Mouse (Mus musculus) heart, adult 11 months (tissue): ENCODE results near the gene Pex6.
"Not testable (repeated sequence)": the region's sequence is repeated elsewhere in the genome, so short reads cannot be mapped to it uniquely, and the experiment has no call there.

Source experiments
- DNase-seq: peaks from one replicate; pipeline ENCODE4 v3.0.0; 2022

Pex6 gene

GRCm38 (mm10) chr17:46741305-46741704, 30.0 kb downstream of the Pex6 start:
- no peak for DNase-seq

- DNase-seq, result no peak
Observed at GRCm38 (mm10) chr17:46742986-46743385, 31.7 kb downstream of the Pex6 start.

GRCm38 (mm10) chr17:46745506-46745905, 34.2 kb downstream of the Pex6 start:
- DNase-seq, result no peak

DNA sequence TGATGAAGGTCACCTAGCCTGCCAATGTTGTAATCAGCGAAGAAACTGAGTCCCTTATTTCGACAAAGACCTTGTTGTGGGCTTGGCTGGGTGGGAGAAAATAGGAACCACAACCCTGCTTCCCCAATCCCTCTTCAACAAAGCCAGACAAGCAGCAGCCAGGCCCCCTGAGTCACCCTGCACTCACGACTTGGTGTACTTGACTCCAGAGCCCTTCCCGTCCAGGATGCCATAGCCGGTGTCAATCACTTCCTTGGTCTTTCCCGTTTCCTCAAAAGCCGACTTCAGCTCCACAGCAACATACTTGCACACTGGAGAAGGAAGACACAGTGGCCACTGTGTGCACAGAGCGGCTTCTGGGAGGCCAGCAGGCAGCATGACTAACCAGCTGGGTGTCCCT, 36.0 kb downstream of the Pex6 start:
- DNase-seq, result peak; percentile 92

DNA sequence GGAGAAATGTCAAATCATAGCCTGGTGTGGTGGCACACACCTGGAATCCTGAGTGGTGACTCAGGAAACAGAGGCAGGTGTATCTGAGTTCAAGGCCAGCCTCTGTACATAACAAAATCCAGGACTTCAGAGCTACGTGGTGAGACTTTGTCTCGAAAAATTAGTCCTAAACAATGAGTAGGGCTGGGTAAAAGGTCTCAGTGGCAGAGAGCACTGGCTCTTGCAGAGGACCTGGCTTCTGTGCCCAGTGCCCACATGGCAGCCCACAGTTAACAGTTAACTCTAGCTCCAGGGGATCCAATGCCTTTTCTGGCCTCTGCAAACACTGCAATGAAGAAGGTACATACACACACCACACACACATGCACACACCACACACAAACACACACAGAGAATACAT, 36.5 kb downstream of the Pex6 start:
- no peak for DNase-seq

DNA sequence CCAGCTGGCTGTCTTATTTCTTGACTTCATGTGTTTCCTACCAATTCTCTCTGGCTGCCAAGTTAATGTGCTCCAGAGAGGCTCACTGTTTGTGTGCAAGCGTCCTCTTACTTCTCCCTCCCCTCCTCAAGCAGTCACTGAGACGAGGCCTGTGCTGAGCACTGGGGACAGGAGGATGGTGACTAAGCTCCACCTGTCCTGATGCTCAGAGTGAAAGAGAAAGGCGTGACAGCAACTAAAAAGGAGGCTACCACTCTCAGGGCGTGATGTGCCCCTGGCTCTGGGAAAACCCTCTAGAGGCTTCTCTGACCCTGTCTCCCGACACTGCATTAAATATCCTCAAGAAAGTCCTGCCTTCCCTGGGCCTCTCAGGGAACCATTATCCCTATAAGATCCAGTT, 38.0 kb downstream of the Pex6 start:
- DNase-seq, result no peak

DNA sequence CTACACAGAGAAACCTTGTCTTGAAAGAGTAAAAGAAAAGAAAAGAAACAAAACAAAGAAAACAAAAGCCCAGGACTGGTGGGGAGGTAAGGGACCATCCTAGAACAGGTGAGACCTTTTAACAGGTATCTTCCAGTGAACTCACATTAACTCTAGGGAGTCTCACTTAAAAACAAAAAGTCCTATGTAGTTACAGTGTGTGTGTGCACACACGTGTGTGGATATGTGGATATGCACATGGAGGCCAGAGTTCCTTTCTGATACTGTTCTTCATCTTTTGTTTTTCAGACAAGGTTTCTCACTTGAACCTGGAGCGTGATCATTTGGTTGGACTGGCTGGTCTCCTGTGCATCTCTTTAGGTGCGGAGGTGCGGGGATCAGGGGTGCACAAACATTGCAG, 39.3 kb downstream of the Pex6 start:
- no peak for DNase-seq

GRCm38 (mm10) chr17:46751056-46751793, 40.0 kb downstream of the Pex6 start:
- no peak for DNase-seq

GRCm38 (mm10) chr17:46751794-46752556, 40.7 kb downstream of the Pex6 start, which contains the start of gene Cnpy3:
Gene Cnpy3 (minus strand): TSS chr17:46752214.
- peak; percentile 100 for DNase-seq

- no peak for DNase-seq
Observed at GRCm38 (mm10) chr17:46758753-46759152, 47.5 kb downstream of the Pex6 start.

DNA sequence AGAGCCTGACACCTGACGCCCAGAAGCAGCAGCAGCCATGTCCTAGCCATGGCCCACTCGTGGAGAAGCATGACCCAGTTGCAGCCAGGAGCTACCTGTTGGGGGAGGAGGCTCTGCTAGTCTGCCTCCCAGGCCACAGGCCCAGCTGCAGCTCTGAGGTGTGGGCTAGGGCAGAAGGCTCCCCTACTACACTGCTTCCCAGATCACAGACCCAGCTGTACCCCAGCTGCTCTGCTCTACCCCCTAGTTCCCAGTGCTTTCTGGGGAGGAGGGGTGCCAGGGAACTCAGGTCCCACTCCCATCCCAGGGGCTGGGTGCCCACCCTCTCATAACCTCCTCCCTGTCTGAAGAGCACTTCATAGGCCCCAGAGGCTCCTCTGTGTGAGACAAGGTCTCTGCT, 52.3 kb downstream of the Pex6 start, which contains the start of gene Ptcra:
Ptcra (minus strand) TSS at position 169 of the 400 bp plus-strand sequence.
- DNase-seq, result no peak

DNA sequence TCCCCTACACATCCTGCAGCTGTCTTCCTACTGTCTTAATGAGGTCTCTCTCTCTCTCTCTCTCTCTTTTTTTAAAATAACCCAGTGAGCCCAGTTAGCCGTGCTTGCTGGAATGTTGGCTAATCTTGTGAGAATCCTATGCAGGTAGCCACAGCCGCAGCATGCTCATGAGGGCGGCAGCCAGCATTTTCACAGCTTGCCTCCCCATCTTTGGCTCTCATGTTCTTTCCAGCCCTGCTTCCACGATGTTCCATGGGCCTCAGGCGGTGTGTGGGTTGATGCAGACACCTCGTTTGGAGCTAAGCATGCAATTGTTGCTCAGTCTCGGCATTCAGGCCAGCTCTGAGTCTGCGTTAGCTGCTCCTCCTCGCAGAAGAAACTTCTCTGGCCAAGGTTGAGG, 53.7 kb downstream of the Pex6 start:
- not testable (repeated sequence) for DNase-seq

- DNase-seq, result no peak
Observed at GRCm38 (mm10) chr17:46767868-46768267, 56.6 kb downstream of the Pex6 start.

GRCm38 (mm10) chr17:46770546-46770945, 59.3 kb downstream of the Pex6 start:
- peak; percentile 89 for DNase-seq

- no peak for DNase-seq
Observed at GRCm38 (mm10) chr17:46771025-46771424, 59.8 kb downstream of the Pex6 start.

GRCm38 (mm10) chr17:46771616-46772015, 60.4 kb downstream of the Pex6 start:
- DNase-seq, result peak; percentile 92

DNA sequence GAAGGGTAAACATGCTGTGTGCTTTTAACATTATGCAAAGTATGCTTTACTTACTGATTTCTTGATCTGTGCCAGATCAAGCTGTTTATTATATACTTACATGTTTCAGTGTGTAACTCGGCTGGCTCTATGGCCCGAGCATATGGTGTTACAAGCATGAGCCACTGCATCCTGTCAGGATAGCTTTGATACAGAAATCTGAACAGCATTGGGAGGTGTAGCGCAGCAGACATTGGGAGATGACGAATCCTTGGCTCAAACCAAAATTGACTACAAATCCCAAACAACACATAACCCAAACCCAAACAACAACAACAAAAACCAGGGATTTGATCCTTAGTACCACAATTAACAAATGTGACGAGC, 60.8 kb downstream of the Pex6 start:
- DNase-seq, result no peak

DNA sequence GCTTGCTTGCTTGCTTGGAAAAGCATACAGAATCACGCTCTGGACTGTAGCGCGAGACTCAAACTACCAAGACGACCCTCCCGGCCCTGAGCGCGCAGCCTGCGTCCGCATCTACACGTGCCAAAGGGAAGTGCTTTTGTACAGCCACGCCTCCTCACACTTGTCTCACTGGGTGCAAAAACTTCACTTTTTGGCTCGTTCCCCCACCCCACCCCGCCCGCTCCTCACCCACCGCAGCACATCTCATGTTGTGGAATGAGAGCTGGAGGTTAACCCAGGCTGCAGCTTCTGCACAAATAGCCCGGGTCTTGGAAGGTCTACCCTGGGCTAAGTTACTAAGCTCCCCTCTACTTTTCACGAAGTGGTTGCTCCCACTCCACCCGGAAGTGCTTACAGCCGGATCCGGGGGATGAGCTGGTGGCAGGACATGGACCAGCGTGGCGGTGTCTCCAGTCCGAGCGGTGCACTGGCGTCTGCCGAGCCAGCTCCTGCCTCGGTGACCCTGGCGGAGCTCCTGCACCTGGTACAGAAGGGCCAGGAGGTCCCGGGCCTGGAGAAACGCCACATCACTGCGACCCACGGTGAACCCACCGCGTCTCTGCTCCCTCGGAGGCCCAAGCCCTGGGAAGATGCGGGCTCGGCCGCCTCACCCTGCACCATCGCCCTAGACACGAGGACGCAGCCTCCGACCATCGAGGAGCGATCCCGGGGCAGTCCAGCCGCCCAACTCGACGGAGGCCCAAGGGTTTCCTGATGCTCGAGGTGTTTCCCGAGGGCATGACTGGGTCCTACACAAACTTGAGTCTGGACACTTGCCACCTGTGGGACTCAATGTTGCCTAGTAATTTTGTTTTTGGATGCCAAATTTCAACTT, 61.4 kb downstream of the Pex6 start, which contains the start of gene 2310039H08Rik:
2310039H08Rik (plus strand) TSS at position 232 of the 874 bp plus-strand sequence.
- DNase-seq, result peak; percentile 99

DNA sequence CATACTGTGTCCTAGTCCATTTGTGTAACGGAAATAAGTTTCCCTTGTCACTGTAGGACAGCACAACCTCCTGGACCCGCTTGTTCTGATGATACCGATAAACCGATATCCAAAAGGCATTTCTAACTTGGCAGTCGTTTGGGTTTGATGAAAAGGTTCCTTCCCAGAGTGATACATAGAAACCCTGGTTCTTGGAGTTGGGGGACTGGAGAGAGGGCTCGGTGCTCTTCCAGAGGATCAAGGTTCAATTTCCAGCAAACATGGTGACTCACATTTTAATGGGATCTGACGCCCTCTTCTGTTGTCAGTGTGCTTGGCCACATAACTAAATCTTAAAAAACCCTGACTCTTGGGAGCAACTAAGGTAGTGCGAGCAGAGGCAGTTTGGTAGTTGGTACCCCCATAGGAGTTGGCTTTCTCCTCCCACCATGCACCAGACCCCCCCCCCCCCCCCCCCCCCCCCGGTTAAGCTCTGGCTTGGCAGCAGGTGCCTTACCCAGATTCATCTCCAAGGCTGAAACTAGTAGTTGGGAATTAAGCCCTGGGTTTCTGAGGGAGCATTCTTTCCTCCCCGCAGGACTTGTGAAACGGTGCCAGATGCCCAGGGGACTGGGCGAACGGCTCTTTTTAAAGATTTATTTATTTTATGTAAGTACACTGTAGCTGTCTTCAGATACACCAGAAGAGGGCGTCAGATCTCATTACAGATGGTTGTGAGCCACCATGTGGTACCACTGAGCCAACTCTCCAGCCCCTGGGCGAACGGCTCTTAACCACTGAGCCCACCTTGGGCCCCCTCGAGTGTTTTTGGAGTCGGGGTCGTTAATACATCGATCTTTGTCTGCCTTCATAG, 62.2 kb downstream of the Pex6 start:
- DNase-seq, result no peak

DNA sequence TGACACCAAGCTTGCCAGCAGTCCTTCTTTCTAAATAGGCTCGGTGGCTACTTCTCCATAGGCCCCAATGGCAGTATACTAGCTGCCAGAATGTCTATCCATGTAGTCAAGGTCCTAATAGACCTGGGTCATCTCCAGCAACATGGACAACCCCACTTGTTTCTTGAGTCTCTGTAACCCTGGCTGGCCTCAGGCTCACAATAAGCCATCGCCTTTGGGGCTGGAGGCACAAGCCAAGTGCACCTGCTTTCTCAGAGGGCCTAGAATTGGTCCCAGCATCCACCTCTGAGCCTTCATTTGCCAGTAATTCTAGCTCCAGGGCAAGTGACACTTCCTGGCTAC, 62.8 kb downstream of the Pex6 start:
- no peak for DNase-seq

DNA sequence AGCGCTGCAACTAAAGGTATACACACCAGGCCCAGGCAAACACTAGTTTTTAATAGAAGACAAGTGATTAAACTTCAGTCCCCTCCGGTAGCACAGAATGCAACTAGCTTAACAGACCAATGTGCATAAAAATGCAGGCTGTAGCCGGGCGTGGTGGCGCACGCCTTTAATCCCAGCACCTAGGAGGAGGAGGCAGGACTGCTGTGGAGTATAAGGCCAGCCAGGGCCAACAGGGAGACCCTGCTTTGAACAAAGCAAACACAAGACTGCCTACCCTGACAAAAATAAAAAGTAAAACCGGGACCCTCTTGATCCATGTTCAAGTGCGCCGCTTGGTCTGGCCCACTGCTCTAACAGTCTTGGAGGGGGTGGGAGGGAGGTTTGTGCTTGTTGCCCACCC, 63.8 kb downstream of the Pex6 start:
- peak; percentile 92 for DNase-seq
